Mouse (Mus musculus) frontal cortex, postnatal 10 days (tissue): ENCODE results near the gene Abcf2.

Experiments used
- DNase-seq, 2 experiments: peaks; one replicate each; pipeline ENCODE4 v3.0.0; 2022; ENCODE audit warnings: low spot score in 2 of 2, mixed read lengths in 1 of 2

Abcf2 gene

GRCm38 (mm10) chr5:24527780-24528179 is 49.5 kb downstream of the Abcf2 start:
- DNase-seq, result no peak

DNA sequence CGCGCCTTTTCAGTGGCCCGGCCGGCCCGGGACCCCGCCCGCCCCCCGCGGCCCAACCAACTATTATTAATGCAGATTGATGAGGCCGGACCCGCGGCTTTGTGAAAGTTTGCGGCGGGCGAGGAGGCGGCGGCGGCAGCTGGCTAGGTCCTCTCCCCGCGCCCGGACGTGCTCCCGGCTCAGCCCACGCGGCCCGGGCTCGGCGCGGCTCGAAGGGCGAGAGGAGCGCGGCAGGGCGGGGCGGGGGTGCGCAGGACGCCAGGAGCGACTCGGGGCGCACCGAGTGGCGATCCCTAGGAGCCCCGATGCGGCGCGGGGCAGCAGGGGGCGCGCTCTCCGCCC is 50.4 kb downstream of the Abcf2 start, which contains the start of gene Gbx1:
TSS of gene Gbx1 (minus strand) at position 314 of the 342 bp plus-strand sequence.
- no peak for DNase-seq

DNA sequence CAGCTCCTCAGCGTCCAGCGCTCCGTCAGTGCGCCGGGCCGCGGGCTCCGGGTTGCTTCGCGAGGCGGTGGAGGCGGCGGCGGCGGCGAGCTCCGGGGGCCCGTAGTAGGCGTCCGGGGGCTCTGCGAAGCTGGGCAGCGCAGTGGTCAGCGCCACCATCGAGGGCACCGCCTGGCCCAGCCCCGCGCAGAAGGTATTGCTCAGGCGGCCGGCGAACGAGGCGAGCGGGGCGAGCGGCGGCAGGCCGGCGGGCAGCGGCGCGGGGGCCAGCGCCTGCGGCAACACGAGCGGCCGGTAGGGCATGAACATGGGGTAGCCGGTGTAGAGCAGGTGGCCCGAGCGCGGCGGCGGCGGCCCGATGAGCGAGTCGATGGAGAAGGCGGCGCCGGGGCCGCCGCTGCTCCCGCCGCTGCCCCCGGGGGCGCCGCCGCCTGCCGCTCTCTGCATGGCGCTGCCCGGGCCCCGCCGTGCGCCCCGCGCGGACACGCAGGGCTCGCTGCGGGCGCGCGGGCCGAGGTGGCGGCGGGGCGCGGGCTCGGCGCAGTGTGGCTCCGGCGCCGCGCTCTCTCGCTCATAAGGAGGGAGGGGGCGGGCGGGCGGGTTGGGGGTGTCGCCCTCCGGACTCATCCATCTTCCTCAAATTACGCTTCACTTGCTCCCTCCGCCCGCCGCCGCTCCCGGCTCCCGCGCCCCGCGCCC is 50.9 kb downstream of the Abcf2 start:
- DNase-seq, result no peak

DNA sequence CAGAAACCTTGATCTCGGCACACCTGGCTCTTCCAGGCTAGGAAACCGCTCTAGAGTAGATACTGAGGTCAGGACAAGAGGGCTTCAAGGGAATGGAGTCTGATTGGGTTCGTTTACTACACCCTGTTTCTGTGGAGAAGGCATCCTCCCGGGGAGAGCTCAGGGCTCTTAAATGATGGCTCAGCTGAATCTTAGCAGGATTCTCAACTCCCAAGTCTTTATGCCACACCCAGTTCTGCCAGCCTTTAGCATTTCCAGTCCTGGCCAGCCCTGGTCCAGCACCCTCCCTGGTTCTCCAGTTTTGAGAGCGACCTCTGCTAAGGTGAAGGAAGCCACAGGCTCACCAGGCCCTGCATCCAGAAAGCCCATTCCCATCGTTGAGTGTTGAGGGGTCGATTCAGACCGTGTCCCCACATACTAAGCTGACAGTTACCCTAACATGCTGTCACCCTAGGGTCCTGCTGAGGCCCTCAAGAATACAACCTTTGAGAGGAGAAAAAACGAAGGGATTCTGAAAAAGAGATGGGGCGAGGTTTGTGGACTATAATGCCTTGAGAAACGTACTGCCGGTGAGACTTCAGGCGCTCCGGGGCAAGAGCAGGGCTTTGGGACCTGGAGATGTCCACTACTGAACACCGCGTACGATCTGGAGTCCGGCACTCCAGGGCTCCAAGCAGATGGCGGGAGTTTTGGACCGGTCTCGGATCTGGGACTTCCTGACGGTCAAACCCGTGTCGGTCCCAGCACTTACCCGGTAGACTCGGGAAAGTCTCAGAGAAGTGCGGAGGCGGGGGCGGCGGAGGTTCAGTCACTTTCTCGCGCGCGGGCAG is 51.7 kb downstream of the Abcf2 start:
- no peak for DNase-seq

DNA sequence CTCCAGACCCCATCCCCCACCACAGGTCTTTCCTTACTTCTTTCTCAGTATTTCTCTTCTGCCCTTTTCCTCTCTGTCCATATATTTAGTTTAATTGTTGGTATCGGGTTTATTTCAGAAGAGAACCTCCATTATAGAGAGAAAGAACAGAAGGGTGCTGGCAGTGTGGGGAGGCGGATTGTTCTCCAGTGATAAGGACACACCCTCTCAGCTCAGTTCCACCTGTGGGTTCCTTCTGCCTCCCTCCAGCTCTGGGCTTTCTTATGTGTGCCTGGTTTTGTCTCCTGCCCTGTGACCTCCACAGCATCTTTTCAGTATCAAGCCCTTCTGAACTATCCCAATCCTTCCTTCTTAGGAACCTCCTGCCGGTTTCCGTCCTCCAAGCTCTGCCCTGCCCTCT is 52.7 kb downstream of the Abcf2 start:
- no peak for DNase-seq

DNA sequence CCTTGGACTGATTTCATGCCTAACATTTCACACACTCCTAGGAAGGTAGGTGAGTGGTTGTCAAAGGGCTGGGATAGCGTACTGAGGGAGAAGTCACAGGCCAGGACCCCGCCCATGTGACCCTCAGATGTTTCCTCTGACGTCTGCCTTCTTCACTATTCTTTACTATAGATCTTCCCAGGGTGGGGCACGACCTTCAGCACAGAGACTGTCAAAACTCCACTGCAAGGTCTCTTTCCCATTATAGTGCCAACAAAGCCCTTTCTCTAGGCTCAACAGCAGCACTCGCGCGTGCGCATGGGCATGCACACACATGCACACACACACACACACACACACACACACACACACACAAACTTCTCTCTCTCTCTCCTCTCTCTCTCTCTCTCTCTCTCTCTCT is 53.5 kb downstream of the Abcf2 start:
- DNase-seq, result no peak

- no peak for DNase-seq
These were observed 55.9 kb downstream of the Abcf2 start for GRCm38 (mm10) chr5:24521366-24521765.
